ENCODE assay signal across 8 mouse cellular contexts in genomic region chr6:52011559-52012408, GRCm38 (mm10). TPM values are rescaled to one million over a fixed set of nuclear protein-coding genes. Genes with fewer than 3 reads are reported as not detected.
DNase-seq lines count a peak whose midpoint lies in the region; ATAC-seq lines count a peak whose summit lies in the region.

No protein-coding gene starts in this region.

- 8% methylated on average over 26 of the region's 26 CpGs for WGBS in neural tube, embryonic 11.5 days
- WGBS in hindbrain, embryonic 15.5 days: 8% methylated on average over 26 of the region's 26 CpGs

- H3K36me3 ChIP-seq in neural tube, embryonic 11.5 days (ENCODE audit: control insufficient read depth, insufficient read depth, low read length): no peaks in the 10 kb centered on the region
- no peaks in the 10 kb centered on the region for H3K36me3 ChIP-seq in hindbrain, embryonic 15.5 days

- peak overlapping the region; percentile 50; the same call in 1 of the 2 replicates for H3K27ac ChIP-seq in neural tube, embryonic 11.5 days (ENCODE audit: low read depth, low read length)
- no peak overlapping the region for H3K27ac ChIP-seq in hindbrain, embryonic 15.5 days (replicated peaks)

- H3K4me3 ChIP-seq in neural tube, embryonic 11.5 days (ENCODE audit: low read depth, low read length): peak overlapping the region; percentile 70
- H3K4me3 ChIP-seq in hindbrain, embryonic 15.5 days: peak overlapping the region; percentile 54

- H3K27me3 ChIP-seq in neural tube, embryonic 11.5 days (ENCODE audit: control insufficient read depth, insufficient read depth, low read length): no peaks in the 10 kb centered on the region
- peaks cover 38% of the 10 kb centered on the region for H3K27me3 ChIP-seq in hindbrain, embryonic 15.5 days

- DNase-seq in neural tube, embryonic 11.5 days (ENCODE audit: low spot score): no peak
- DNase-seq in neural tube, embryonic 10.5 days (ENCODE audit: extremely low spot score, low spot score): no peak
- no peak for DNase-seq in adrenal gland, postnatal 4 days (ENCODE audit: low spot score in 2 of 2)
- DNase-seq in layer of hippocampus, adult 18-20 months (ENCODE audit: low spot score in 2 of 2): no peak
- no peak for DNase-seq in right cerebral cortex, postnatal 4 days

- H3K9me3 ChIP-seq in neural tube, embryonic 11.5 days (ENCODE audit: control insufficient read depth, low read length): no peaks in the 10 kb centered on the region
- H3K9me3 ChIP-seq in hindbrain, embryonic 15.5 days: no peaks in the 10 kb centered on the region

- H3K4me2 ChIP-seq in neural tube, embryonic 11.5 days (ENCODE audit: low read depth): peak overlapping the region; percentile 58
- peak overlapping the region; percentile 79 for H3K4me2 ChIP-seq in hindbrain, embryonic 15.5 days

- ATAC-seq in neural tube, embryonic 11.5 days (ENCODE audit: insufficient read depth, low FRiP score, low TSS enrichment): peak; percentile 90
- ATAC-seq in common myeloid progenitor, adult 5-6 weeks (replicated peaks; ENCODE audit: low read depth, poor library complexity, severe bottlenecking): peak; percentile 50
- no peak; the same call in 1 of the 2 replicates for ATAC-seq in hindbrain, embryonic 15.5 days (ENCODE audit: low FRiP score, low read depth)
- peak; percentile 53 for ATAC-seq in megakaryocyte, adult 5-6 weeks (ENCODE audit: poor library complexity, severe bottlenecking)

- H3K4me1 ChIP-seq in neural tube, embryonic 11.5 days (ENCODE audit: control insufficient read depth, insufficient read depth, low read length): peaks cover 36% of the 10 kb centered on the region
- peaks cover 12% of the 10 kb centered on the region; the same call in 1 of the 2 replicates for H3K4me1 ChIP-seq in hindbrain, embryonic 15.5 days (replicated peaks)

- H3K9ac ChIP-seq in neural tube, embryonic 11.5 days (ENCODE audit: low read length): peak overlapping the region; percentile 51
- H3K9ac ChIP-seq in hindbrain, embryonic 15.5 days: peak overlapping the region; percentile 45

RNA-seq across cellular contexts. Expression of gene Skap2, which starts 0.6 kb away (rescaled TPM):
- polyA plus RNA-seq in neural tube, embryonic 11.5 days (2014; fragmentation: Nextera tagmentation; extraction: Ambion mirVana): 70.1 and 71.8 TPM in 2 replicates
- 127 and 171 TPM in 2 replicates for total RNA-seq in common myeloid progenitor, adult 5-6 weeks (2017)
- polyA plus RNA-seq in hindbrain, embryonic 15.5 days (2015; fragmentation: Nextera tagmentation; extraction: Ambion mirVana): 22.7 and 27.4 TPM in 2 replicates
- total RNA-seq in megakaryocyte, adult 5-6 weeks (2015): 178 and 191 TPM in 2 replicates
- 293 and 359 TPM in 2 replicates for total RNA-seq in megakaryocyte, adult 5-6 weeks (2017)
- total RNA-seq in adrenal gland, postnatal 4 days (2021): 10 to 100 TPM; 42.5 to 46.4 TPM
- total RNA-seq in layer of hippocampus, adult 18-20 months (2021): 10 to 100 TPM; 20.8 to 21.4 TPM
